Mouse (Mus musculus) lung, embryonic 15.5 days (tissue): Measurements from ENCODE around the gene Gm17660. TPM values are rescaled to one million over a fixed set of nuclear protein-coding genes. Genes with fewer than 3 reads are reported as not detected.

Source experiments
- ATAC-seq: fragments of 200-750 bp; cut with Nextera tagmentation; 2 replicates; pipeline ENCODE4 v1.8.0; 2017; ENCODE audit warnings: moderate number of reproducible peaks, borderline replicate concordance; ENCODE audit not compliant: low FRiP score, low TSS enrichment; ENCODE audit errors: extremely low read depth
- H3K27ac ChIP-seq: fragments of 300-500 bp; sonication (generic); 2 replicates; pipeline ENCODE4 v1.5.1; 2015; ENCODE audit warnings: moderate library complexity, mild to moderate bottlenecking, inconsistent platforms
- H3K27me3 ChIP-seq: fragments of 300-500 bp; sonication (generic); 2 replicates; pipeline ENCODE4 v1.6.1; 2015; ENCODE audit warnings: inconsistent platforms
- H3K36me3 ChIP-seq: fragments of 300-500 bp; sonication (generic); 2 replicates; pipeline ENCODE4 v1.6.1; 2015; ENCODE audit warnings: inconsistent platforms
- H3K4me1 ChIP-seq: fragments of 300-500 bp; sonication (generic); 2 replicates; pipeline ENCODE4 v1.6.1; 2015; ENCODE audit warnings: inconsistent platforms
- H3K4me2 ChIP-seq: fragments of 300-500 bp; sonication (generic); 2 replicates; pipeline ENCODE4 v1.6.1; 2015; ENCODE audit warnings: inconsistent platforms, mild to moderate bottlenecking, moderate library complexity
- H3K4me3 ChIP-seq: fragments of 300-500 bp; sonication (generic); 2 replicates; pipeline ENCODE4 v1.5.1; 2015; ENCODE audit warnings: mild to moderate bottlenecking, inconsistent platforms
- H3K9ac ChIP-seq: fragments of 300-500 bp; sonication (generic); 2 replicates; pipeline ENCODE4 v1.6.1; 2015; ENCODE audit warnings: inconsistent platforms
- H3K9me3 ChIP-seq: fragments of 300-500 bp; sonication (generic); 2 replicates; pipeline ENCODE4 v1.6.1; 2016; ENCODE audit warnings: inconsistent platforms
- WGBS: fragments of 180-500 bp; shearing (Covaris S2); methylation state at CpG from one replicate; pipeline ENCODE4 v1.1.7; 2015; 5-methylcytosine and 5-hydroxymethylcytosine counted together
- polyA plus RNA-seq: library from polyadenylated mRNA; unstranded; fragments of >200 nt; fragmentation: Nextera tagmentation; extraction: Ambion mirVana; gene quantifications from 2 replicates; pipeline ENCODE4 v1.2.1, GENCODE M21; 2015

The Gm17660 gene
- polyA plus RNA-seq, 1 experiment from 2014 or later = 0.42 TPM

DNA sequence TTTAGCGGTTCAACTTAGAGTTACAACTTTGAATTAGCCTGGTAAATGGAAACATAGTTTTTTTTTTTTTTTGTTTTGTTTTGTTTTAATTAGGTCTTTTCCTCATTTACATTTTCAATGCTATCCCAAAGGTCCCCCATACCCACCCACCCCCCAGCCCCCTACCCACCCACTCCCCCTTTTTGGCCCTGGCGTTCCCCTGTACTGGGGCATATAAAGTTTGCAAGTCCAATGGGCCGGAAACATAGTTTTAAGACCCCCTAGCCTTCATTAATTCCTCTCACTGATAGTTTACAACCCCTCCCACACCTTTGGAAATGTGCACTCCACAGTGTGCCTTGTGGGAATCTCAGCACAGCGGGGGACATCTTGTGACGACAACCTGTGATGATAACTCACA, 3.8 kb downstream of the Gm17660 start:
- Histone ChIP-seq H3K36me3 (peaks cover 1% of the 10 kb centered on the region; the same call in 1 of the 2 replicates), H3K9me3 (no peaks in the 10 kb centered on the region), H3K4me3 (no peak overlapping the region), H3K27me3 (no peaks in the 10 kb centered on the region), H3K4me2 (no peak overlapping the region), H3K27ac (no peak overlapping the region), H3K4me1 (peaks cover 10% of the 10 kb centered on the region; the same call in 1 of the 2 replicates), H3K9ac (no peak overlapping the region)
- peak; percentile 89 for ATAC-seq
- 81% methylated on average over 5 of the region's 5 CpGs for WGBS

DNA sequence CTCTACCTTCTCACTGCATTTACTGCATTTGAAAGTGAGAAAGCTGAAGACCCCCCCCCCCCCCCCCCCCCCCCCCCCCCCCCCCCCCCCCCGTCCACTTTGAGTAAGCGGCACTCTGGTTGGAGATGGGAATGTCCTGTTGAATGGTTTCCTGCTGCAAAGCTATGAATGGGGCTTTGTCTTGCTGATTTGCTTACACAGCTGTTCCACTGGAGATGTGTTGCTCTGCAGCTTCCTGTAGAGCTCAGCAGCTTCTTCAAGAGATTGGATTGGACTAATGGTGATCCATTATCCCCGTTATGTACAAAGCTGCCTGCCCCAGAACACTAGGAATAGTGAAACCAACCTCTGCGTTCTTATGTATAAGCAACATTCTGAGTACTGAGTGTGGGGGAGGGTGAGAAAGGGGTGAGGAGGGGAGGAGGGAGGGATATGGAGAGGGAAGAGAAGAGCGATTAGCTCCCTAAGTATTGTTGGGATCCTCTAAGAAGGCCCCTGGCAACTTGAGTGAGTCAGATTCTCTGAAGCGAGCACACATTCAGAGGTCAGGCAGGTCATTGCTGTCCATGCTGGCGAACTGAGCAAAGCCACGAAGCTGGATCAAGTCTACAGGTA, 5.0 kb downstream of the Gm17660 start:
- Histone ChIP-seq H3K4me3 (no peak overlapping the region), H3K9ac (no peak overlapping the region), H3K27me3 (no peaks in the 10 kb centered on the region), H3K9me3 (no peaks in the 10 kb centered on the region), H3K36me3 (no peaks in the 10 kb centered on the region), H3K27ac (peak overlapping the region; percentile 53; the same call in 1 of the 2 replicates), H3K4me2 (peak overlapping the region; percentile 37; the same call in 1 of the 2 replicates), H3K4me1 (peaks cover 10% of the 10 kb centered on the region; the same call in 1 of the 2 replicates)
- ATAC-seq = peak; percentile 92
- 20% methylated on average over 6 of the region's 8 CpGs for WGBS

DNA sequence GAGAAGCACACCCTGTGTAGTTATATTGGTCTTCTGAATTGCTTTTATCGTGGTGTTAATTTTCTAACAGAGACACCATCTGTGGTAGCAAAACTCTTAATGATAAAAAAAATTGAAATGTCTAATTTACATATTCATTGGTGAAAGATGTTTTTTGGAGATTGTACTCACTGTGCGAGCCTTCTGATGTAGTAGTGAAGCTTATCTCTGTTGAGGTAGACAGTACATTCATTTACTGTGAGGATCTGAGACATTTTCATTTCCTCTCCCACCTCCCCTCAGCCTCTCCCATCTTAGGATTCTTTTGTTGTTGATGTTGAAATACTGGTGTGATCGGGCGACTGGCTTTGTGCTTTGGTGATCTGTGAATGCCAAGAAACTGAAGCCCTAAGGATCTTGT, 6.4 kb downstream of the Gm17660 start:
- Histone ChIP-seq H3K27ac (no peak overlapping the region), H3K9ac (no peak overlapping the region), H3K4me3 (no peak overlapping the region), H3K9me3 (no peaks in the 10 kb centered on the region), H3K27me3 (no peaks in the 10 kb centered on the region), H3K36me3 (no peaks in the 10 kb centered on the region), H3K4me2 (no peak overlapping the region), H3K4me1 (peaks cover 10% of the 10 kb centered on the region; the same call in 1 of the 2 replicates)
- ATAC-seq = no peak
- 74% methylated on average over 4 of the region's 4 CpGs for WGBS

DNA sequence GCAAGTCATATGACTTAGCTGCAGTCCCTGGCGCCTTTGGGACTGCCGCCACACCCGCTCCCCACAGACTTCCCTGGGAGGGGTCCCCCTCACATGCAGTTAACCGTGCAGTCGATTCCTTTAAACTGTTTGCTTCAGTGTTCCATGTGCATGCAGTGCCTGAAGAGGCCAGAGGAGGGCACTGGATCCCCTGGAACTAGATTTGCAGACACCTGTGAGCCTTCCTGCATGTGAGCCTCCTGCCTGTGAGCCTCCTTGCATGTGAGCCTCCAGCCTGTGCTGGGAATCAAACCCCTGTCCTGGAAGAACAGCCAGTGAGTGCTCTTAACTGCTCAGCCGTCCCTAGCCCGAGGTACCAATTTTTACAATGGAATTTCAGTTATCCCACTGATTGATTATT, 8.7 kb downstream of the Gm17660 start:
- Histone ChIP-seq H3K4me3 (no peak overlapping the region), H3K4me2 (no peak overlapping the region), H3K9me3 (no peaks in the 10 kb centered on the region), H3K27me3 (no peaks in the 10 kb centered on the region), H3K36me3 (peaks cover 8% of the 10 kb centered on the region), H3K4me1 (peaks cover 7% of the 10 kb centered on the region; the same call in 1 of the 2 replicates), H3K9ac (no peak overlapping the region), H3K27ac (no peak overlapping the region)
- WGBS = 83% methylated on average over 7 of the region's 7 CpGs
- ATAC-seq = no peak

DNA sequence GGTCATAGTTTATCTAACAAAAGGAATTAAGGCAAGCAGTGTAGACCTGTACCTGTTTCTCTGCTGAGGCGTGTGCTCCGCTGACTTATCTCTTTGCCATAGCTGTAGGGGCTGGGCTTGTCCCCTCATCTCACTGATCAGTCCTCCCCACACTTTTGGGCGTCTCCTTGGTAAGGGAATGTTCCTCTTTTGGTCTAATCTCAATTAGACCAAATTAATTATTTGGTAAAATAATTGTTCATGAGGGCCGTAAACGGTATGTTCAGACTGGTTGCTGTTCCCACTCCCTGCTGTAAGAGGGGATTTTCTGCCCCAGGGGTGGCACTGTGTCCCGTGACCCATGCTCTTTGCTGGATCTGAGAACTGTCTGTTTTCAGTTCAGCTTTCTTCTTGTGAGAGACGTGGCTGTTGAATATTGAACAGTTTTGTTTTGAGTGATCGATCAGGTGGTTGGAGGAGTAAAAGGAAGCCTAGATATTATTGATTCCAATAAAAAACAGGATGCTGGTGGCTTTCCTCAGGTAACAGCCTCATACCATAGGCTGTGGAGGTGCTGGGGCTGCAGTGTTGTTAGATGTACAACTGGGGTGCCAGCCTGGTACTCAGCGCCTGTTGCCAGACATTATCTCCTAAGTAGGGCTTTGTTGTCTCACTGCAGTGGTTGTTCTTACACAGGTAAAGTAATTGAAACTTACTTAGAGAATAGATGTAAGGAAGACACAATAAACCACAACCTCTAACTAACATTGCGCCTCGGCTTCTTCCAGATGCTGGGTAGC, 14.4 kb downstream of the Gm17660 start:
- Histone ChIP-seq H3K9me3 (no peaks in the 10 kb centered on the region), H3K4me3 (no peak overlapping the region), H3K27ac (no peak overlapping the region), H3K9ac (no peak overlapping the region), H3K27me3 (no peaks in the 10 kb centered on the region), H3K4me1 (no peaks in the 10 kb centered on the region), H3K36me3 (peaks cover 46% of the 10 kb centered on the region), H3K4me2 (no peak overlapping the region)
- ATAC-seq = no peak
- 90% methylated on average over 11 of the region's 11 CpGs for WGBS

DNA sequence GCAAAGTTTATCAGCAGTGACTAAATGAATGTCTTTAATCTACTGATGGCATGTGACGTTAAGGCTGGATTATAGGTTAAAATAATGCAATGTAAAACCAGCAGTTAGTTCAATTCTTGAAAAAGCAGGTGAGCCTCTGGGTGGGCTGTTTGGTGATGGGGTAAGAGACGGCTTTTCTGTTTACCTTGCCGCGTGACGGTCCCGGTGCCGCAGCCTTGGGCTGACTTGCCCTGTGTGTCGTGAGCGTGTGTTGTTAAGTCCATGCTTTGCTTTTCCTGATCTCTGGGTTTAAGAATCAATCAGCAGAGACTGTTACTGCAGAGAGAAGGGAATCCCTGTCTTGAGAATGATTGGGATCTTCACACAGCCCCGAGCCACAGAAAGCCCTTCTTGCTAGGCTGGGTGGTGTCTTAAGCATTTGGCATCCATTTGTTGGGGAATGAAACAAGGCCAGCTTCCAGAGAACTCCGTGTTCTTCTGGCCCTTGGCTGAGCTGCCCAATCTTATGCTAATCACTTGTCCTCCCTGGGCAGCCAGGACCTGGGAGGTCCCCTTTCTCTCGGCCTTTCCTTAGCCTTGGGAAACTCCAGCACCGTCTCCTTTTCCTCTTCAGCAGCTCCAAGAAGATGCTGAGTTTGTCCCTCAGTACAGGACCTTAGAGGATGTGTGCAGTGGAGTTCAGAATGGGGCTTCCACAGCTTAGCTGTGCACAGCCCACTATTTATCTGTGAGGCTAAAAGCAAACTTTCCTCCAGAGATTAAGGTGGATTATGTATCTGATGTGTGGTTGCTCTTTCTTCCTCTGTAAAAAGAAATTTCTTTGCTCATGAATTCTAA, 15.3 kb downstream of the Gm17660 start:
- no peaks in the 10 kb centered on the region for H3K9me3 ChIP-seq
- H3K27ac ChIP-seq = no peak overlapping the region
- H3K4me2 ChIP-seq = no peak overlapping the region
- ATAC-seq = no peak
- no peak overlapping the region for H3K9ac ChIP-seq
- H3K4me3 ChIP-seq = no peak overlapping the region
- no peaks in the 10 kb centered on the region for H3K27me3 ChIP-seq
- H3K4me1 ChIP-seq = no peaks in the 10 kb centered on the region
- H3K36me3 ChIP-seq = peaks cover 47% of the 10 kb centered on the region
- WGBS = 85% methylated on average over 13 of the region's 13 CpGs

DNA sequence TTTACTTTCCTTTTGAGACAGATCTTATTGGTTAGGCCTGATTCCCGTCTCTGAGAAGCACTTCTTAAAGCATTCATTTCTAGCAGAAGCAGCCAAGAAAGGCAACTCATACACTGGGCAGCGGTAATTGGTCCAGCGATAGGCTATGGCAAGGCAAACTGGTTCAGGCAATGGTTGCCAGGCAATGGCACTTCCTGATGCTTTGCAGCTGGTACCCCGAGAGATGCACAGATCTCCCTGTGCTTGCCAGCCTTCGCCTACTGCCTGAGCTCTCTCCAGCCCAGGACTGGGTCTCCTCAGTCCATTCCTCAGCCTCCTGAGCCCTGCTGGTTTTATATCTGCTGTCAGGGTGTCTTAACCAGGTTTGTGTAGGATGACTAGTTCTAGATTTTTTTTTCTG, 17.0 kb downstream of the Gm17660 start:
- no peaks in the 10 kb centered on the region for H3K27me3 ChIP-seq
- no peak overlapping the region for H3K9ac ChIP-seq
- H3K4me2 ChIP-seq = no peak overlapping the region
- H3K36me3 ChIP-seq = peaks cover 47% of the 10 kb centered on the region
- H3K27ac ChIP-seq = no peak overlapping the region
- no peak for ATAC-seq
- H3K4me1 ChIP-seq = no peaks in the 10 kb centered on the region
- no peaks in the 10 kb centered on the region for H3K9me3 ChIP-seq
- 89% methylated on average over 5 of the region's 5 CpGs for WGBS
- no peak overlapping the region for H3K4me3 ChIP-seq

DNA sequence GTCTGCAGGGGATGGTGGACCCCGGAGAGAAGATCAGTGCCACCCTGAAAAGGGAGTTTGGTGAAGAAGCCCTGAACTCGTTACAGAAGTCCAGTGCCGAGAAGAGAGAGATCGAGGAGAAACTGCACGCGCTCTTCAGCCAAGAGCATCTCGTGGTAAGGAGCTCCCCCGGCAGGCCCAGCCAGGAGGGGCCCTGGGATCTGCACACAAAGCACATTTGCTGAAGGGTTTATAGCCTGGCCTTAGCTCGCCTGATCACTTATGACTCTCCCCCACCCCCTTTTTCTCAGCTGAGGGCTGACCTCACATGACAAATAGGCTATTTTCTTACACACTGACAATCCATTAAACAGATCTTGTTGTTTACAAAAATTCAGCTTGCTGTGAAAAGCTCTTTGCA, 17.8 kb downstream of the Gm17660 start:
- Histone ChIP-seq H3K4me3 (no peak overlapping the region), H3K36me3 (peaks cover 41% of the 10 kb centered on the region), H3K4me2 (no peak overlapping the region), H3K27ac (no peak overlapping the region), H3K4me1 (no peaks in the 10 kb centered on the region), H3K27me3 (no peaks in the 10 kb centered on the region), H3K9me3 (no peaks in the 10 kb centered on the region), H3K9ac (no peak overlapping the region)
- ATAC-seq = no peak
- WGBS = 62% methylated on average over 9 of the region's 9 CpGs

DNA sequence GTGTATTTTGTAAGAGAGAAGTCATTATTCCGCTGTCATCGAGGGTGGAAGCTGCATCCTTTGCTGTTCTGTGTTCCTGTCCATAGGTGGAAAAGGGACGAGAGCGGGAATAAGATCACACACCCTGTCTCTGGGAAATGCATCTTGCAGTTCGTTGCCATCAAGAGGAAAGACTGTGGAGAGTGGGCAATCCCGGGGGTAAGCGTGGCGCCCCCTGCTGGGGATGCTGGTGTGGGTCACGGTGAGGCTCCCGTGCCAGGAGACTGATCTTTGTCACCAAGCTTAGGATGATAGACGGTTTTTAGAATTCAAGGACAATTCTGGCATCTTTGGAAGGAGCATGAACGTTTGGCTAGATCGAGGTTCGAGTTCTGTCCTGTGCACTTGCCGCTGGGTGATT, 19.4 kb downstream of the Gm17660 start:
- no peak overlapping the region for H3K4me3 ChIP-seq
- no peaks in the 10 kb centered on the region for H3K4me1 ChIP-seq
- no peaks in the 10 kb centered on the region for H3K27me3 ChIP-seq
- no peak overlapping the region for H3K4me2 ChIP-seq
- H3K9me3 ChIP-seq = no peaks in the 10 kb centered on the region
- no peak for ATAC-seq
- H3K9ac ChIP-seq = no peak overlapping the region
- H3K27ac ChIP-seq = no peak overlapping the region
- 63% methylated on average over 15 of the region's 15 CpGs for WGBS
- peaks cover 32% of the 10 kb centered on the region for H3K36me3 ChIP-seq

DNA sequence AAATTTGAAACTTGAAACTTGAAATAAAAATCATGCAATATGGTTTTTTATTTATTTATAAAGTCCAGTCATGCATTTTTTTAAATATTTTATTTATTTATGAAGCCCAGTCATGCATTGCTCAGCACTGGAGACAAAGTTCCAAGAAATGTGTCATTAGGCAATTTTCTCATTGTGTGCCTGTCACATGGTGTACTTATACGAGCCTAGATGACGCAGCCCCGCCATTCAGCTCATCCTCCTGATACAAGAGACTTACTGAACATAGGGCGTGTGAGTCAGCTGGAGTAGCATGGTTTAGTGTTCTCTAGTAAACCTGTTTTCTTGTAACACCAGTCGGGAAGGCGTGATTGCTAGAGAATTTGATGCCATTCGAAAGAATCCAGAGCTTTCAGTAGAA, 21.1 kb downstream of the Gm17660 start:
- no peak overlapping the region for H3K4me3 ChIP-seq
- ATAC-seq = no peak
- H3K27ac ChIP-seq = no peak overlapping the region
- 86% methylated on average over 7 of the region's 7 CpGs for WGBS
- no peaks in the 10 kb centered on the region for H3K9me3 ChIP-seq
- H3K9ac ChIP-seq = no peak overlapping the region
- no peaks in the 10 kb centered on the region for H3K27me3 ChIP-seq
- H3K4me1 ChIP-seq = no peaks in the 10 kb centered on the region
- H3K4me2 ChIP-seq = no peak overlapping the region
- H3K36me3 ChIP-seq = peaks cover 27% of the 10 kb centered on the region

DNA sequence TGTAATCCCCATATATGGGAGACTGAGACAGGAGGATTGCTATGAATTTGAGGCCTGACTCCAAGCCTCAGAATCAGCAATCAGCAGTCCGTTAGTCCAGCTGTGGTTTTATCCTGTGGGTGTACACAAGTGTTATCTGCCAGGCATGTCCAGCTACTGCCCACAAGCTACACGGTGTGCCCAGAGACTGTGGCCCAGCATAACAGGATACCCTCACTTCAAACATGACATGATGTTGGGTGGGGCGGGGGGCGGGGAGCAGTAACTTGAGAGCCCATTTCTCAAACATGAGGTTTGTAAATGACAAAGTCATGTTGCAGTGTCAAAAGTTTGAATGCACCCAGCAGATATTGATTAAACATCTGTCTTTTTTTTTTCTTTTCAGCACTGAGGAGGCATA, 21.6 kb downstream of the Gm17660 start:
- no peaks in the 10 kb centered on the region for H3K4me1 ChIP-seq
- no peak for ATAC-seq
- no peaks in the 10 kb centered on the region for H3K9me3 ChIP-seq
- no peak overlapping the region for H3K4me3 ChIP-seq
- H3K27ac ChIP-seq = no peak overlapping the region
- H3K36me3 ChIP-seq = peaks cover 26% of the 10 kb centered on the region
- no peak overlapping the region for H3K9ac ChIP-seq
- H3K4me2 ChIP-seq = no peak overlapping the region
- H3K27me3 ChIP-seq = no peaks in the 10 kb centered on the region
- WGBS = 87% methylated on average over 4 of the region's 4 CpGs

DNA sequence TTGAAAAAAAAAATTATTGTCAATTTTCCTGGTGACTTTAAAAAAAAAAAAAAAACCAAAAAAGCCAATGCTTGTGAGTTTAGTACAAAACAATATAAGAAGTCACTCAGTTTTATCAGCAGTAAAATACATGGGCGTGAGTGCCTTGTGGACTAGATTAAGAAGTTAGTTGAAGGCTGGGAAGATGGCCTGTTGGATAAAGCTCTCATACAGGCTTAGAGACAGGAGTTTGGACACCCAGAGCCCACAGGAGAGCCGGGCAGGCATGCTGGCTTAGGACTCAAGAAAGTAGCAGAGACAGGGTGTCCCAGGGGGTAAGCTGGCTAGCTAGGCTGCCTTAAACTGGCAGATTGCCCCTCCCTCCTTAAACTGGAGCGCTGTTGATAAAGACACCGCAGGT, 22.5 kb downstream of the Gm17660 start:
- peaks cover 27% of the 10 kb centered on the region for H3K36me3 ChIP-seq

More for the DNA sequence above, 22.5 kb downstream of the Gm17660 start:
- WGBS = 91% methylated on average over 4 of the region's 4 CpGs
- no peaks in the 10 kb centered on the region for H3K4me1 ChIP-seq
- H3K4me3 ChIP-seq = no peak overlapping the region
- no peak overlapping the region for H3K9ac ChIP-seq
- H3K9me3 ChIP-seq = no peaks in the 10 kb centered on the region
- no peak overlapping the region for H3K4me2 ChIP-seq
- no peak overlapping the region for H3K27ac ChIP-seq
- no peaks in the 10 kb centered on the region for H3K27me3 ChIP-seq
- no peak for ATAC-seq
